Mouse (Mus musculus) liver, embryonic 11.5 days (tissue): ENCODE results near the gene Gkn3. TPM values are rescaled to one million over a fixed set of nuclear protein-coding genes. Genes with fewer than 3 reads are reported as not detected.

Experiments
- ATAC-seq: fragments of 200-750 bp; cut with Nextera tagmentation; replicated peaks from 2 replicates; pipeline ENCODE4 v1.8.0; 2017; ENCODE audit warnings: moderate number of reproducible peaks, mild to moderate bottlenecking, moderate TSS enrichment, moderate library complexity; ENCODE audit not compliant: low FRiP score
- DNase-seq: peaks from one replicate; pipeline ENCODE4 v3.0.0-alpha.2; 2017; ENCODE audit warnings: low spot score
- H3K27ac ChIP-seq: fragments of 300-500 bp; sonication (generic); 2 replicates; pipeline ENCODE4 v1.5.1; 2014; ENCODE audit warnings: mild to moderate bottlenecking, low read depth, low read length, control low read depth
- H3K27me3 ChIP-seq: fragments of 300-500 bp; sonication (generic); replicated peaks from 2 replicates; pipeline ENCODE4 v1.6.1; 2014; ENCODE audit warnings: low read length, mixed read lengths; ENCODE audit not compliant: control insufficient read depth, insufficient read depth
- H3K36me3 ChIP-seq: fragments of 300-500 bp; sonication (generic); 2 replicates; pipeline ENCODE4 v1.6.1; 2014; ENCODE audit warnings: mild to moderate bottlenecking, low read length, moderate library complexity, mixed read lengths; ENCODE audit not compliant: control insufficient read depth, insufficient read depth
- H3K4me1 ChIP-seq: fragments of 300-500 bp; sonication (generic); replicated peaks from 2 replicates; pipeline ENCODE4 v1.6.1; 2014; ENCODE audit warnings: low read length, mixed read lengths; ENCODE audit not compliant: control insufficient read depth, insufficient read depth
- H3K4me2 ChIP-seq: fragments of 300-500 bp; sonication (generic); 2 replicates; pipeline ENCODE4 v1.6.1; 2014; ENCODE audit warnings: mild to moderate bottlenecking, control low read depth, moderate library complexity
- H3K4me3 ChIP-seq: fragments of 300-500 bp; sonication (generic); 2 replicates; pipeline ENCODE4 v1.5.1; 2014; ENCODE audit warnings: low read depth, low read length, control low read depth
- H3K9ac ChIP-seq: fragments of 300-500 bp; sonication (generic); 2 replicates; pipeline ENCODE4 v1.6.1; 2014; ENCODE audit warnings: low read depth, low read length, control low read depth
- H3K9me3 ChIP-seq: fragments of 300-500 bp; sonication (generic); 2 replicates; pipeline ENCODE4 v1.6.1; 2016; ENCODE audit warnings: low read length, inconsistent platforms, mixed read lengths; ENCODE audit not compliant: control insufficient read depth
- WGBS: fragments of 180-500 bp; shearing (Covaris S2); extraction: QIAGEN DNeasy Blood & Tissue Kit; methylation state at CpG from one replicate; pipeline ENCODE4 v1.1.7; 2014; 5-methylcytosine and 5-hydroxymethylcytosine counted together
- polyA plus RNA-seq: library from polyadenylated mRNA; unstranded; fragments of >200 nt; fragmentation: Nextera tagmentation; extraction: Ambion mirVana; gene quantifications from 2 replicates; pipeline ENCODE4 v1.2.1, GENCODE M21; 2014

Gene Gkn3
- polyA plus RNA-seq, 1 experiment from 2014 or later = 0.21 TPM

GRCm38 (mm10) chr6:87412011-87412410 is 23.3 kb upstream of the Gkn3 start:
- H3K27ac ChIP-seq = no peak overlapping the region
- H3K9me3 ChIP-seq = no peaks in the 10 kb centered on the region
- H3K9ac ChIP-seq = no peak overlapping the region
- WGBS = 32% methylated on average over 3 of the region's 3 CpGs
- DNase-seq (no peak), ATAC-seq (no peak)
- H3K4me2 ChIP-seq = no peak overlapping the region
- H3K4me3 ChIP-seq = no peak overlapping the region
- 0 out of 2 replicates have a peak, but pooled peaks cover 3% of the 10 kb centered on the region for H3K4me1 ChIP-seq
- H3K27me3 ChIP-seq = no peaks in the 10 kb centered on the region
- H3K36me3 ChIP-seq = no peaks in the 10 kb centered on the region

GRCm38 (mm10) chr6:87401456-87401855 is 12.7 kb upstream of the Gkn3 start:
- Histone ChIP-seq H3K4me2 (no peak overlapping the region), H3K4me3 (no peak overlapping the region), H3K36me3 (no peaks in the 10 kb centered on the region), H3K4me1 (peaks cover 3% of the 10 kb centered on the region; the same call in 1 of the 2 replicates), H3K9me3 (no peaks in the 10 kb centered on the region), H3K9ac (no peak overlapping the region), H3K27ac (0 out of 2 replicates have a peak overlapping the region, but pooled peaks have one; percentile 19), H3K27me3 (no peaks in the 10 kb centered on the region)
- DNase-seq (no peak), ATAC-seq (no peak)
- 57% methylated on average over 6 of the region's 6 CpGs for WGBS

- no peaks in the 10 kb centered on the region for H3K27me3 ChIP-seq
- no peak for DNase-seq
- H3K4me2 ChIP-seq = no peak overlapping the region
These were observed 11.3 kb upstream of the Gkn3 start for GRCm38 (mm10) chr6:87399886-87400566.

GRCm38 (mm10) chr6:87399137-87399536 is 10.4 kb upstream of the Gkn3 start:
- H3K9ac ChIP-seq = no peak overlapping the region
- no peaks in the 10 kb centered on the region for H3K36me3 ChIP-seq
- DNase-seq (peak; percentile 63), ATAC-seq (no peak)
- no peak overlapping the region for H3K4me3 ChIP-seq
- H3K4me1 ChIP-seq = peaks cover 3% of the 10 kb centered on the region; the same call in 1 of the 2 replicates
- H3K4me2 ChIP-seq = no peak overlapping the region
- H3K27me3 ChIP-seq = no peaks in the 10 kb centered on the region
- whole genome bisulfite sequencing = 1% methylated on average over 5 of the region's 5 CpGs
- H3K27ac ChIP-seq = no peak overlapping the region
- H3K9me3 ChIP-seq = no peaks in the 10 kb centered on the region

More at GRCm38 (mm10) chr6:87399886-87400566, 11.3 kb upstream of the Gkn3 start:
- Histone ChIP-seq H3K36me3 (no peaks in the 10 kb centered on the region), H3K4me1 (peaks cover 3% of the 10 kb centered on the region; the same call in 1 of the 2 replicates), H3K9ac (no peak overlapping the region), H3K27ac (no peak overlapping the region), H3K4me3 (no peak overlapping the region), H3K9me3 (no peaks in the 10 kb centered on the region)
- 35% methylated on average over 4 of the region's 4 CpGs for WGBS
- ATAC-seq = no peak

GRCm38 (mm10) chr6:87394783-87395182 is 6.0 kb upstream of the Gkn3 start:
- no peaks in the 10 kb centered on the region for H3K9me3 ChIP-seq
- no peak for ATAC-seq
- WGBS = 75% methylated on average over 9 of the region's 9 CpGs

GRCm38 (mm10) chr6:87393466-87394205 is 4.9 kb upstream of the Gkn3 start:
- H3K27ac ChIP-seq = no peak overlapping the region
- no peaks in the 10 kb centered on the region for H3K36me3 ChIP-seq
- WGBS = 44% methylated on average over 8 of the region's 8 CpGs
- H3K9ac ChIP-seq = no peak overlapping the region
- no peaks in the 10 kb centered on the region for H3K27me3 ChIP-seq
- no peak overlapping the region for H3K4me2 ChIP-seq
- H3K4me1 ChIP-seq = peaks cover 3% of the 10 kb centered on the region; the same call in 1 of the 2 replicates
- no peaks in the 10 kb centered on the region for H3K9me3 ChIP-seq
- H3K4me3 ChIP-seq = no peak overlapping the region
- DNase-seq = no peak
- peak; percentile 43; the same call in 1 of the 2 replicates for ATAC-seq

More at GRCm38 (mm10) chr6:87394783-87395182, 6.0 kb upstream of the Gkn3 start:
- Histone ChIP-seq H3K9ac (no peak overlapping the region), H3K27me3 (no peaks in the 10 kb centered on the region), H3K4me1 (peaks cover 2% of the 10 kb centered on the region; the same call in 1 of the 2 replicates), H3K36me3 (no peaks in the 10 kb centered on the region), H3K27ac (no peak overlapping the region), H3K4me2 (no peak overlapping the region), H3K4me3 (no peak overlapping the region)
- DNase-seq = no peak

GRCm38 (mm10) chr6:87389455-87389989 is 787 bp upstream of the Gkn3 start:
- H3K9ac ChIP-seq = no peak overlapping the region
- DNase-seq (no peak), ATAC-seq (no peak)
- no peak overlapping the region for H3K4me3 ChIP-seq
- peaks cover 3% of the 10 kb centered on the region; the same call in 1 of the 2 replicates for H3K4me1 ChIP-seq
- H3K27ac ChIP-seq = no peak overlapping the region
- 29% methylated on average over 5 of the region's 5 CpGs for WGBS
- no peak overlapping the region for H3K4me2 ChIP-seq
- H3K27me3 ChIP-seq = peaks cover 4% of the 10 kb centered on the region
- no peaks in the 10 kb centered on the region for H3K36me3 ChIP-seq
- H3K9me3 ChIP-seq = no peaks in the 10 kb centered on the region

- Histone ChIP-seq H3K36me3 (no peaks in the 10 kb centered on the region), H3K4me3 (no peak overlapping the region), H3K27ac (no peak overlapping the region), H3K9me3 (no peaks in the 10 kb centered on the region), H3K4me1 (peaks cover 3% of the 10 kb centered on the region; the same call in 1 of the 2 replicates), H3K27me3 (peaks cover 18% of the 10 kb centered on the region), H3K9ac (no peak overlapping the region), H3K4me2 (no peak overlapping the region)
- ATAC-seq (no peak), DNase-seq (no peak)
- 79% methylated on average over 10 of the region's 10 CpGs for WGBS
These were observed 2.1 kb downstream of the Gkn3 start for GRCm38 (mm10) chr6:87386681-87387080.
